Mouse (Mus musculus): ENCODE results near the gene Kcnq5. TPM values are rescaled to one million over a fixed set of nuclear protein-coding genes. Genes with fewer than 3 reads are reported as not detected.

Gene Kcnq5
- total and polyA plus RNA-seq, 3 experiments, result not detected

DNA sequence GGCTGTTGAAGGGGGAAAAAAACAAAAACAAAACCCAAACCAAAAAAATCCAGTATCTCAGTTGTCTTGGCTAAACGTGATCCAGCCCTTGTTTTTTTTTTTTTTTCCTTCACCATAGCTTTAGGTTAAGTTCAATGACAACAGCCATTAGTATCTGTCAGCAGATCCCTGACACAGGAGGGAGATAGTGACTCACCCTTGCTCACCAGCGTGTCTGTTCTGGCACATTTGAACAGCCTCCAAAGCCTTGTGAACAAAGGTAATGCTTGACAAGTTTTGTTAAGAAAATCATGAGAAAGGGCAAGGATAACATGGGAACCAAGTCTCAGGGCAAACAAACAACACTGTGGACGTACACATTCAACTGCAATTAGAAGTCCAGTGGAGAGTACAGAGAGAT is 123.2 kb downstream of the Kcnq5 start:
- Histone ChIP-seq H3K79me2 (ENCODE audit: control insufficient read depth, insufficient read depth, low read length, poor library complexity) (no peaks in the 10 kb centered on the region), H3K4me1 (ENCODE audit: control insufficient read depth in 1 of 2, insufficient read depth in 2 of 2, low read length in 2 of 2) (no peaks in the 10 kb centered on the region), H3K9ac (ENCODE audit: control insufficient read depth, low read depth, low read length, poor library complexity, severe bottlenecking) (no peak overlapping the region), H3K27me3 (ENCODE audit: control insufficient read depth in 1 of 2, insufficient read depth in 2 of 2, low read length in 2 of 2) (no peaks in the 10 kb centered on the region), H3K36me3 (ENCODE audit: control insufficient read depth in 1 of 2, insufficient read depth in 2 of 2, low read length in 2 of 2) (no peaks in the 10 kb centered on the region), H3K27ac (ENCODE audit: control insufficient read depth, low read depth, low read length) (no peak overlapping the region), H3K9me3 (replicated peaks; ENCODE audit: insufficient read depth, low read length) (no peaks in the 10 kb centered on the region), H3K4me3 (ENCODE audit: control insufficient read depth in 1 of 2, insufficient read depth in 1 of 2, low read depth in 2 of 2, low read length in 2 of 2) (no peak overlapping the region)
- TF ChIP-seq CTCF (IDR thresholded peaks at IDR 0.05 in 2 of 3, conservative IDR thresholded peaks at IDR 0.05 in 1 of 3; ENCODE audit: control insufficient read depth in 1 of 3, insufficient read depth in 1 of 3, low read depth in 2 of 3, low read length in 3 of 3, poor library complexity in 1 of 3, severe bottlenecking in 1 of 3) (no peak), MYB (IDR thresholded peaks at IDR 0.05; ENCODE audit: low read depth, low read length) (no peak), UBTF (IDR thresholded peaks at IDR 0.05; ENCODE audit: borderline replicate concordance, insufficient read depth, low read depth, low read length) (no peak), GATA1 (IDR thresholded peaks at IDR 0.05; ENCODE audit: low read depth, low read length) (no peak), MYC (IDR thresholded peaks at IDR 0.05; ENCODE audit: low read depth, low read length) (no peak), CHD2 (IDR thresholded peaks at IDR 0.05; ENCODE audit: low read length) (no peak), NELFE (IDR thresholded peaks at IDR 0.05; ENCODE audit: low read depth, low read length) (no peak), KAT2A (conservative IDR thresholded peaks at IDR 0.05; ENCODE audit: low read depth, low read length) (no peak), MEF2A (IDR thresholded peaks at IDR 0.05; ENCODE audit: extremely low read depth, insufficient replicate concordance, low read depth, low read length, poor library complexity, severe bottlenecking) (no peak), BHLHE40 (IDR thresholded peaks at IDR 0.05; ENCODE audit: borderline replicate concordance, low read depth, low read length) (no peak), RAD21 (IDR thresholded peaks at IDR 0.05; ENCODE audit: low read depth, low read length) (no peak), ETS1 (IDR thresholded peaks at IDR 0.05; ENCODE audit: low read depth, low read length) (no peak), TAL1 (IDR thresholded peaks at IDR 0.05; ENCODE audit: low read length) (no peak), MXI1 (IDR thresholded peaks at IDR 0.05; ENCODE audit: low read depth, low read length) (no peak), RCOR1 (IDR thresholded peaks at IDR 0.05; ENCODE audit: low read depth, low read length) (no peak), USF2 (IDR thresholded peaks at IDR 0.05; ENCODE audit: borderline replicate concordance in 1 of 2, insufficient read depth in 1 of 2, low read depth in 1 of 2, low read length in 2 of 2) (no peak), TBP (IDR thresholded peaks at IDR 0.05; ENCODE audit: low read depth, low read length) (no peak), JUND (IDR thresholded peaks at IDR 0.05; ENCODE audit: low read depth, low read length) (no peak), SMC3 (IDR thresholded peaks at IDR 0.05; ENCODE audit: low read depth, low read length) (no peak)
- DNase-seq (ENCODE audit: low read depth, low spot score), result no peak

DNA sequence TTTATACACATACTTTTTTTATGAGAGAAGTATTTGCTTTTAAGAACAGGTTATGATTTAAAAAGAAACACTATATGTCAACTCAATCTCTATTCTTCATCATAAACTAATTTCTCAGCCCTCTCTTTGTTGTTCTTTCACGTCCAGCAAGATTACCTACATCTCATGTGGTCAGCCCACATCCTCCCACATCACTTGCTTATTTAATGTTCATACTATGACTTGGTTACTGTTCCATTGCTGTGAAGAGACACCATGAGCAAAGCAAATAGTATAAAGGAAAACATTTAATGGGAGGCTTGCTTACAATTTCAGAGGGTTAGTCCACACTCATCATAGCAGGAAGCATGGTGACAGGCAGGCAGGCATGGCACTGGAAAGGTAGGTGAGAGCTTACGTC is 124.4 kb downstream of the Kcnq5 start:
- no peaks in the 10 kb centered on the region for H3K9me3 ChIP-seq (replicated peaks; ENCODE audit: insufficient read depth, low read length)
- no peaks in the 10 kb centered on the region for H3K79me2 ChIP-seq (ENCODE audit: control insufficient read depth, insufficient read depth, low read length, poor library complexity)
- no peak for DNase-seq (ENCODE audit: low read depth, low spot score)
- H3K4me1 ChIP-seq (ENCODE audit: control insufficient read depth in 1 of 2, insufficient read depth in 2 of 2, low read length in 2 of 2), result no peaks in the 10 kb centered on the region
- no peak for TF ChIP-seq USF2 (IDR thresholded peaks at IDR 0.05; ENCODE audit: borderline replicate concordance in 1 of 2, insufficient read depth in 1 of 2, low read depth in 1 of 2, low read length in 2 of 2)
- no peaks in the 10 kb centered on the region for H3K27me3 ChIP-seq (ENCODE audit: control insufficient read depth in 1 of 2, insufficient read depth in 2 of 2, low read length in 2 of 2)
- no peak overlapping the region for H3K27ac ChIP-seq (ENCODE audit: control insufficient read depth, low read depth, low read length)
- no peak overlapping the region for H3K9ac ChIP-seq (ENCODE audit: control insufficient read depth, low read depth, low read length, poor library complexity, severe bottlenecking)
- no peaks in the 10 kb centered on the region for H3K36me3 ChIP-seq (ENCODE audit: control insufficient read depth in 1 of 2, insufficient read depth in 2 of 2, low read length in 2 of 2)
- no peak overlapping the region for H3K4me3 ChIP-seq (ENCODE audit: control insufficient read depth in 1 of 2, insufficient read depth in 1 of 2, low read depth in 2 of 2, low read length in 2 of 2)
